Mouse (Mus musculus): ENCODE data around the gene Foxk1. TPM values are rescaled to one million over a fixed set of nuclear protein-coding genes. Genes with fewer than 3 reads are reported as not detected.

The Foxk1 gene
- polyA plus RNA-seq, 1 experiment = 58.0 TPM

DNA sequence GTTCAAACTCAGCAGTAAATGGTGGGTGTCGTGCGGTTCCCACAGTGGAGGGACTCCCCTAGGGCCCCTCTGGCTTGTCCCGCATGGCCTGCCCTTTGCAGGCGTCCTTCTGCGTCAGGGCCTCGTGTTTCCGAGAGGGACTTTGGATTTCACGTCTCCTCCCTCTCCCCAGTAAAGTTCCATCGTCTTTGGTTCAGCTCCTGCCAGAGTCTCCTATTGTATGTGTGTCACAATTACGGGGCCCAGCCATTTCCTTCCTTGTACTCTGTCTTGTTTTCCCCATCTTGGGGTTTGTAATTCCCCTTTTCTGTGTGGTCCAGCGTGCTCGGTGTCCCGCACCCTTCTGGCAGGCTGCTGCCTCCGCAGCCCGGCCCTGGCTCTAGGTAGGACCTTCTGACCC is 42.2 kb downstream of the Foxk1 start:
- TF ChIP-seq CTCF (IDR thresholded peaks at IDR 0.05; ENCODE audit: extremely low read depth, insufficient read length, insufficient replicate concordance, low read depth, low read length) (no peak), POLR2A (IDR thresholded peaks at IDR 0.05; ENCODE audit: low read depth, low read length) (no peak)
- H3K27me3 ChIP-seq (ENCODE audit: control insufficient read depth, insufficient read depth, low read length) = no peaks in the 10 kb centered on the region
- H3K4me3 ChIP-seq (ENCODE audit: low read depth, low read length) = no peak overlapping the region
- H3K27ac ChIP-seq (ENCODE audit: insufficient read depth, low read depth, low read length) = no peak overlapping the region
- WGBS = 63% methylated on average over 15 of the region's 15 CpGs
- peaks cover 54% of the 10 kb centered on the region for H3K4me1 ChIP-seq (ENCODE audit: control insufficient read depth, insufficient read depth, insufficient read length, low read length)
- H3K36me3 ChIP-seq (ENCODE audit: control insufficient read depth, insufficient read depth, low read length) = no peaks in the 10 kb centered on the region

DNA sequence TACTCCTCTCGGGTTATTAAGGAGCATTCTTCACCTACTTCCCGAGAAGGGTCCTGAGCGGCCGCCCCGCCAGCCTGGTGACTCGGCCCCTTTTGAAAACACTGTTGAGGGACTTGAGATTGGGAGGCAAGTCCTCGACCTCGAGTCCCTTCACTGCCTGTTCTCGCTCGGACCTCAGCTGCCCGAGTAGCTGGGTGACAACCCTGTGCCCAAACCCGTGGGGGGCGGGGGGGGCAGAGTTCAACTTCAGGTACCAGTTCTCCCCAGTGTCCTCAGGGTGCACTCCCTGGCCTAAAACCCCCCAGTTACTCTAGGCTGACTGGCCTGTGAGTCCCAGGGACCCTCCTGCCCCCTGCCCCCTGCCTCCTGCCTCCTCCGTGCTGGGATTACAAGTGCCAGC is 42.7 kb downstream of the Foxk1 start:
- TF ChIP-seq CTCF (IDR thresholded peaks at IDR 0.05; ENCODE audit: extremely low read depth, insufficient read length, insufficient replicate concordance, low read depth, low read length) (no peak), POLR2A (IDR thresholded peaks at IDR 0.05; ENCODE audit: low read depth, low read length) (no peak)
- Histone ChIP-seq H3K36me3 (ENCODE audit: control insufficient read depth, insufficient read depth, low read length) (peaks cover 4% of the 10 kb centered on the region), H3K27me3 (ENCODE audit: control insufficient read depth, insufficient read depth, low read length) (no peaks in the 10 kb centered on the region), H3K4me1 (ENCODE audit: control insufficient read depth, insufficient read depth, insufficient read length, low read length) (peaks cover 54% of the 10 kb centered on the region), H3K4me3 (ENCODE audit: low read depth, low read length) (no peak overlapping the region), H3K27ac (ENCODE audit: insufficient read depth, low read depth, low read length) (no peak overlapping the region)
- WGBS = 58% methylated on average over 14 of the region's 14 CpGs

DNA sequence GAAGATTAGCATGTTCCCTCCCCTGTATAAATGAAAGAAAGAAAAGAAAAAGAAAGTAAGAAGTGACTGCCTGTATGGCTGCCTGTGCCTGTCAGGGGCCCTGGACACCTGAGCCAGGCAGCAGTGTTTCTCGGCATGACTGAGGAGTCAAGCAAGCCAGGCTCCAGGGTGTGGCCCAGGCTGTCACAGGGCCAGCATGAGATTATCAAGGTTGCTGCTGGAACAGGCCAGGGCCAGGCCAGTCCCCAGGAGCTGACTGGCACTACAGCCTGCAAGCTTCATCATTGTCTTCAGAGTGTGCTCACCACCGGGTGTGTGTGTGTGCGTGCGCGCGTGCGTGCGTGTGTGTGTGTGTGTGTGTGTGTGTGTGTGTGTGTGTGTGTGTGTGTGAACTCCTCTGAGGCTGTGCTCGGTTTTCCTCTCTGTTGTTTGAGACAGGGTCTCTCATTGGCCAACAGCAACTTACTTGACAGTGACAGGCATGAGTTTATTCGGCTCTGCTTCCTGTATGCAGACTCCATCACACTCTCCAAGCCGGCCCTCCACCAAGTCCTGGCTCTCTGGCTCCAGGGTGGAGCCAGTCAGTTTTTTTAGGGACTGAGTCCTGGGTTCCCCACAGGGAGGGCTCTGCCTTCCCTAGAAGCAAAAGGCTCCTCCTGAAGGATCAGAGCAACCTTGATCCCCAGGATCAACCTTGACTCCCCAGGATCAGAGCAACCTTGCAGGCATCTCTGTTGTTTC is 43.7 kb downstream of the Foxk1 start:
- no peaks in the 10 kb centered on the region for H3K27me3 ChIP-seq (ENCODE audit: control insufficient read depth, insufficient read depth, low read length)
- H3K4me1 ChIP-seq (ENCODE audit: control insufficient read depth, insufficient read depth, insufficient read length, low read length) = peaks cover 46% of the 10 kb centered on the region
- peak overlapping the region; percentile 53 for H3K27ac ChIP-seq (ENCODE audit: insufficient read depth, low read depth, low read length)
- no peak overlapping the region for H3K4me3 ChIP-seq (ENCODE audit: low read depth, low read length)
- peaks cover 13% of the 10 kb centered on the region for H3K36me3 ChIP-seq (ENCODE audit: control insufficient read depth, insufficient read depth, low read length)
- TF ChIP-seq CTCF (IDR thresholded peaks at IDR 0.05; ENCODE audit: extremely low read depth, insufficient read length, insufficient replicate concordance, low read depth, low read length) (no peak), POLR2A (IDR thresholded peaks at IDR 0.05; ENCODE audit: low read depth, low read length) (no peak)
- 38% methylated on average over 11 of the region's 11 CpGs for WGBS

DNA sequence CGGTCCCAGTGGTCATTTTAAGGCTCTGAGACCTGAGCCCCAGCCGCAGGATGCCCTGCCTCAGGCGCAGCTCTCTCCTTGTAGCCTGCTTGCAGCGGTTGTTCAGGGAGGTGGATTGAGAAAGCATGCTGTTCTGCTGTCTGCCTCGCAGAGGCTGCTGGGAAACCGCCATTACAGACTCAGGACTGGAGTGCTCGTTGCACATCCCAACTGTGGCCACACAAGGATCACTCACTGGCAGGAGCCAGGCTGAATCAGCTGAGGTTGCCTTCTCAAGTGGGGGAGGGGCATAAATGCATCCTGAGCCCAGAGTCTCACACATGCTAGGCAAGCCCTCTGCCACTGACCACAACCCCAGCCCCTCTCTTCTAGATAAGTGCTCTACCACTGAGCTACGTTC is 44.4 kb downstream of the Foxk1 start:
- TF ChIP-seq CTCF (IDR thresholded peaks at IDR 0.05; ENCODE audit: extremely low read depth, insufficient read length, insufficient replicate concordance, low read depth, low read length) (no peak), POLR2A (IDR thresholded peaks at IDR 0.05; ENCODE audit: low read depth, low read length) (no peak)
- no peak overlapping the region for H3K27ac ChIP-seq (ENCODE audit: insufficient read depth, low read depth, low read length)
- no peak overlapping the region for H3K4me3 ChIP-seq (ENCODE audit: low read depth, low read length)
- H3K36me3 ChIP-seq (ENCODE audit: control insufficient read depth, insufficient read depth, low read length) = peaks cover 18% of the 10 kb centered on the region
- peaks cover 44% of the 10 kb centered on the region for H3K4me1 ChIP-seq (ENCODE audit: control insufficient read depth, insufficient read depth, insufficient read length, low read length)
- 73% methylated on average over 8 of the region's 8 CpGs for WGBS
- no peaks in the 10 kb centered on the region for H3K27me3 ChIP-seq (ENCODE audit: control insufficient read depth, insufficient read depth, low read length)

DNA sequence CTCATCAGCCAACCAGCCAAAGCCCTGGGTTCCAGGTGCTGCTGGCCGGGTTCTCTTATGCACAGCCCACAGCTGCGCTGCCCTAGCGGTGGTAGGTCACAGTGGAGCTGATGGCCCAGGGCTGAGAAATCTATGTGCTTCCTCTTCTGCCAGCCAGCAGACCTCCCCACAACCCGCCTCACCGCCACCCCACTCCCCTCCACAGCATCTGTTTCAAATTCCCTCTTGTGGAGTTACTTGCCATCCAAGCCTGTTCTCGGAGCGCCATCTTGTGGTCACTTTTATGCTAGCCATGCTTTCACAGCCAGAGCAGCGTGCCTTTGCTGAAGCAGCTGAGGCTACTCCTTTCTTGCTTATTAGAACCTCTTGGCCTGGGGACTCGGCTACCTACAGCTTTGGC is 46.8 kb downstream of the Foxk1 start:
- Histone ChIP-seq H3K27ac (ENCODE audit: insufficient read depth, low read depth, low read length) (no peak overlapping the region), H3K27me3 (ENCODE audit: control insufficient read depth, insufficient read depth, low read length) (no peaks in the 10 kb centered on the region), H3K4me3 (ENCODE audit: low read depth, low read length) (no peak overlapping the region), H3K4me1 (ENCODE audit: control insufficient read depth, insufficient read depth, insufficient read length, low read length) (peaks cover 26% of the 10 kb centered on the region), H3K36me3 (ENCODE audit: control insufficient read depth, insufficient read depth, low read length) (peaks cover 32% of the 10 kb centered on the region)
- no peak for TF ChIP-seq POLR2A (IDR thresholded peaks at IDR 0.05; ENCODE audit: low read depth, low read length)
- TF ChIP-seq CTCF (IDR thresholded peaks at IDR 0.05; ENCODE audit: extremely low read depth, insufficient read length, insufficient replicate concordance, low read depth, low read length) = peak; percentile 89; the same call in 1 of the 2 replicates
- WGBS = 17% methylated on average over 9 of the region's 9 CpGs

DNA sequence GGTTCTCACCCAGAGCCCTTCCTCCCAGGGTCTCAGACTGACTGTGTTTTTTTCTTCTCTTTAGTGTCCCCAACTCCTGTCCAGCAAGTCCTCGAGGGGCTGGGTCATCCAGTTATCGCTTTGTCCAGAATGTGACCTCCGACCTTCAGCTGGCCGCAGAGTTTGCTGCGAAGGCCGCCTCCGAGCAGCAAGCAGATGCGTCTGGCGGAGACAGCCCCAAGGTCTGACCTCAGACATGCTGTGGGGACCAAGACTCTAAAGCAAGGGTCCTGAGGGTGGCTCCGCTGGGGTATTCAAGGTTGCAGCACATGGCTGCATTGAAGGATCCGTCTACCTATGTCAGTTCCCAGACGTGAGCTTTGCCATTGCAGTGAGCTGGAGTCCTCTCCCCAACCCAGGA is 47.3 kb downstream of the Foxk1 start:
- Histone ChIP-seq H3K4me1 (ENCODE audit: control insufficient read depth, insufficient read depth, insufficient read length, low read length) (peaks cover 21% of the 10 kb centered on the region), H3K27ac (ENCODE audit: insufficient read depth, low read depth, low read length) (no peak overlapping the region), H3K27me3 (ENCODE audit: control insufficient read depth, insufficient read depth, low read length) (no peaks in the 10 kb centered on the region), H3K4me3 (ENCODE audit: low read depth, low read length) (no peak overlapping the region), H3K36me3 (ENCODE audit: control insufficient read depth, insufficient read depth, low read length) (peaks cover 37% of the 10 kb centered on the region)
- 76% methylated on average over 12 of the region's 12 CpGs for WGBS
- TF ChIP-seq CTCF (IDR thresholded peaks at IDR 0.05; ENCODE audit: extremely low read depth, insufficient read length, insufficient replicate concordance, low read depth, low read length) (no peak), POLR2A (IDR thresholded peaks at IDR 0.05; ENCODE audit: low read depth, low read length) (no peak)

DNA sequence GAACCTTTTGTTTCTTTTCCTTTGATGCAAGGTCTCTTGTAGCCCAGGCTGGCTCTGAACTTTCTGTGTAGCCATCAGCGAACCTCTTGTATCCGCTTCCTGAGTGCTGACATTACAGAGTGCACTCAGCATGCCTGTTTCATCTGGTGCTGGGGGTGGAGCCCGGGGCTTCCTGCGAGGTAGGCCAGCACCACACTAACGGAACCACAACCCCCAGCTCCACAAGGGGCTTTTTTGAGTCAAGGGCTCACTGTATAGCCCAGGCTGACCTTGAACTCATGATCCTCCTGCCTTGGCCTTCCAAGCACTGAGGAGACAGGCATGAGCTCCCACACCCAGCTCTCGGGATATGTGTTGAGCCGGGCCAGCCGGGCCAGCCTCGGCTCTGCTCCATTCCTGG is 49.5 kb downstream of the Foxk1 start:
- no peaks in the 10 kb centered on the region for H3K27me3 ChIP-seq (ENCODE audit: control insufficient read depth, insufficient read depth, low read length)
- H3K27ac ChIP-seq (ENCODE audit: insufficient read depth, low read depth, low read length) = no peak overlapping the region
- peaks cover 1% of the 10 kb centered on the region; the same call in 1 of the 2 replicates for H3K4me1 ChIP-seq (ENCODE audit: control insufficient read depth, insufficient read depth, insufficient read length, low read length)
- H3K4me3 ChIP-seq (ENCODE audit: low read depth, low read length) = no peak overlapping the region
- TF ChIP-seq POLR2A (IDR thresholded peaks at IDR 0.05; ENCODE audit: low read depth, low read length) (no peak), CTCF (IDR thresholded peaks at IDR 0.05; ENCODE audit: extremely low read depth, insufficient read length, insufficient replicate concordance, low read depth, low read length) (no peak)
- peaks cover 54% of the 10 kb centered on the region for H3K36me3 ChIP-seq (ENCODE audit: control insufficient read depth, insufficient read depth, low read length)
- 93% methylated on average over 9 of the region's 9 CpGs for WGBS

Data from small intestine, adult 2 months (tissue).